Mouse (Mus musculus) G1E (cell line): ENCODE measurements around the gene Zfp408. TPM values are rescaled to one million over a fixed set of nuclear protein-coding genes. Genes with fewer than 3 reads are reported as not detected.

Experiments
- ATAC-seq: 2 replicates; pipeline ENCODE4 v1.8.0; 2016; ENCODE audit warnings: mild to moderate bottlenecking; ENCODE audit not compliant: insufficient number of reproducible peaks, poor library complexity, low FRiP score, severe bottlenecking; ENCODE audit errors: extremely low read depth
- DNase-seq: peaks from one replicate; pipeline ENCODE4 v3.0.0; 2012; ENCODE audit warnings: low spot score
- H3K27me3 ChIP-seq: 2 replicates; pipeline ENCODE4 v1.6.1; 2012; ENCODE audit warnings: mild to moderate bottlenecking, low read length, inconsistent platforms; ENCODE audit not compliant: insufficient read depth
- H3K36me3 ChIP-seq: replicated peaks from 2 replicates; pipeline ENCODE3; 2012; ENCODE audit warnings: mild to moderate bottlenecking, inconsistent platforms
- H3K4me1 ChIP-seq: 2 replicates; pipeline ENCODE4 v1.6.1; 2012; ENCODE audit warnings: low read depth, low read length, inconsistent platforms, mixed read lengths; ENCODE audit not compliant: insufficient read depth
- H3K4me3 ChIP-seq: 2 replicates; pipeline ENCODE4 v1.5.1; 2012; ENCODE audit warnings: low read depth, mild to moderate bottlenecking, inconsistent platforms, low read length, moderate library complexity, mixed read lengths
- H3K9me3 ChIP-seq: replicated peaks from 2 replicates; pipeline ENCODE4 v1.6.1; 2012; ENCODE audit warnings: inconsistent platforms
- CTCF ChIP-seq: IDR thresholded peaks from 2 replicates; pipeline ENCODE4 v1.5.1; 2012; ENCODE audit warnings: low read depth, low read length, inconsistent platforms, mixed read lengths
- GATA1 ChIP-seq: IDR thresholded peaks from 2 replicates; pipeline ENCODE4 v1.6.1; 2012; ENCODE audit warnings: borderline replicate concordance, low read length, inconsistent platforms, mixed read lengths
- GATA2 ChIP-seq: IDR thresholded peaks from 2 replicates; pipeline ENCODE4 v1.6.1; 2012; ENCODE audit warnings: low read depth, low read length, inconsistent platforms, borderline replicate concordance
- POLR2AphosphoS5 ChIP-seq: IDR thresholded peaks from 2 replicates; pipeline ENCODE4 v1.6.1; 2012; ENCODE audit warnings: low read depth, low read length, inconsistent platforms; ENCODE audit not compliant: insufficient replicate concordance
- TAL1 ChIP-seq: conservative IDR thresholded peaks from 2 replicates; pipeline ENCODE4 v1.6.1; 2012; ENCODE audit warnings: low read depth, low read length, inconsistent platforms, mixed read lengths
- polyA plus RNA-seq: library from polyadenylated mRNA; stranded (reverse); fragments of >175 nt; gene quantifications from 2 replicates; pipeline ENCODE4 v1.2.3, GENCODE M21; 2012
- total RNA-seq, 2 experiments: library from RNA; stranded (forward) in 1 of 2; stranded (reverse) in 1 of 2; fragments of 200-1000 nt in 1 of 2; fragments of >200 nt in 1 of 2; fragmentation: Nextera tagmentation in 1 of 2; gene quantifications; 2 replicates each; pipeline ENCODE4 v1.2.3; 2014 to 2017

Gene Zfp408
- total RNA-seq (2014; fragmentation: Nextera tagmentation) (9.5 and 9.9 TPM in 2 replicates), total RNA-seq (2017) (12.5 and 13.3 TPM in 2 replicates), polyA plus RNA-seq (15.2 and 16.9 TPM in 2 replicates)

GRCm38 (mm10) chr2:91649553-91650359 lies at the start of gene Zfp408, which contains the start of gene Arhgap1:
TSS of gene Zfp408 (minus strand) at chr2:91649791.
TSS of gene Arhgap1 (plus strand) at chr2:91649860.
- no peaks in the 10 kb centered on the region for H3K9me3 ChIP-seq
- peaks cover 67% of the 10 kb centered on the region for H3K36me3 ChIP-seq
- TF ChIP-seq GATA2 (no peak), POLR2AphosphoS5 (no peak), GATA1 (no peak), TAL1 (no peak), CTCF (no peak)
- H3K27me3 ChIP-seq = no peaks in the 10 kb centered on the region
- ATAC-seq = peak; percentile 96
- peak within 1 kb of the TSS; percentile 80 for H3K4me3 ChIP-seq
- H3K4me1 ChIP-seq = peaks cover 50% of the 10 kb centered on the region
- DNase-seq = peak; percentile 98

GRCm38 (mm10) chr2:91699225-91699624 lies 49.6 kb upstream of the Zfp408 start:
- ATAC-seq = no peak
- Histone ChIP-seq H3K27me3 (no peaks in the 10 kb centered on the region), H3K4me1 (no peaks in the 10 kb centered on the region; the same call in 1 of the 2 replicates), H3K9me3 (no peaks in the 10 kb centered on the region), H3K36me3 (peaks cover 26% of the 10 kb centered on the region), H3K4me3 (no peak overlapping the region)
- no peak for DNase-seq
- TF ChIP-seq GATA1 = no peak
- no peak for TF ChIP-seq CTCF
- no peak for TF ChIP-seq TAL1
- no peak for TF ChIP-seq GATA2
- TF ChIP-seq POLR2AphosphoS5 = no peak

DNA sequence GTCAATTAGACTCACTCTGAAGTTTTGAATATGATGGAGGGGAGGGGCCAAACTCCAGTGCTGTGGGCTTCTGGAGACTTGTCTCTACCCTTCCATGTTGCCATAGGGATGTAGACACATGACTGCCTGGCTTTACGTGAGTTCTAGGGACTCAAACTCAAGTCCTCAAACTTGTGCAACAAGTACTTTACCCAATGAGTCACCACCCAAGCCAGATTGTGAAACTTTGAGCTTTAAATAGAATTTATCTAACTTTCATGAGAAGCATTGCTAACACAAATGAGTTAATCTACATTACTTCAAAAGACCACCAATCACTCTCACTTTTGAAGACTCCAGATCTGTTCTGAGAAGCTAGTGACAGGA lies 46.6 kb upstream of the Zfp408 start:
- no peak for TF ChIP-seq GATA1
- TF ChIP-seq CTCF = no peak
- TF ChIP-seq TAL1 = no peak
- ATAC-seq (no peak), DNase-seq (no peak)

GRCm38 (mm10) chr2:91695436-91696224 lies 46.0 kb upstream of the Zfp408 start:
- H3K4me1 ChIP-seq = no peaks in the 10 kb centered on the region; the same call in 1 of the 2 replicates
- H3K27me3 ChIP-seq = no peaks in the 10 kb centered on the region
- H3K4me3 ChIP-seq = no peak overlapping the region
- no peak for TF ChIP-seq CTCF
- no peak for TF ChIP-seq TAL1
- TF ChIP-seq GATA1 = no peak
- TF ChIP-seq GATA2 = no peak
- no peak for TF ChIP-seq POLR2AphosphoS5
- DNase-seq = no peak
- no peaks in the 10 kb centered on the region for H3K9me3 ChIP-seq
- peaks cover 40% of the 10 kb centered on the region for H3K36me3 ChIP-seq
- no peak for ATAC-seq

More for the DNA sequence above, 46.6 kb upstream of the Zfp408 start:
- H3K4me1 ChIP-seq = no peaks in the 10 kb centered on the region; the same call in 1 of the 2 replicates
- H3K27me3 ChIP-seq = no peaks in the 10 kb centered on the region
- H3K36me3 ChIP-seq = peaks cover 38% of the 10 kb centered on the region
- H3K4me3 ChIP-seq = no peak overlapping the region
- H3K9me3 ChIP-seq = no peaks in the 10 kb centered on the region

DNA sequence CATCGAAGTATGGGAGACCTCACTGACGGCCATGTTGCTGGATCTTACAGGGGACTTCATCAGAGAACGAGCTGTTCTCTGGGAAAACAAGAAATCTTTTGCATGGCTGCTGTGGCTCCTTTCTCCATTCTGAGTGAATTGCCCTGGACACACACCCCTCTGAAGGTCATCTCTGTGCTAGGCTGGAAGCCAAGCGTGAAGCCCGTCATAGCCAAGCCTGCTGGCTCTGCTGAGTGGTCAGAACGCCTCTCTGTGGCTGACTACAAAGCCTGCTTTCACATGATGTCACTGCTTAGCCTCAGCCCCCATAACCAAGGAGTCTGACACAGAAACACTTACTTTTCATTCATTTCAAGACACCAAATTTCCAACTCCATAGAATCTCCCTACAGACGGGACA lies 39.9 kb upstream of the Zfp408 start:
- TF ChIP-seq GATA1 = no peak
- TF ChIP-seq GATA2 = no peak
- TF ChIP-seq TAL1 = no peak
- TF ChIP-seq POLR2AphosphoS5 = no peak
- no peak for TF ChIP-seq CTCF
- no peak overlapping the region for H3K4me3 ChIP-seq
- no peaks in the 10 kb centered on the region for H3K9me3 ChIP-seq
- ATAC-seq = no peak
- H3K27me3 ChIP-seq = no peaks in the 10 kb centered on the region
- H3K4me1 ChIP-seq = no peaks in the 10 kb centered on the region
- peaks cover 74% of the 10 kb centered on the region for H3K36me3 ChIP-seq
- no peak for DNase-seq

DNA sequence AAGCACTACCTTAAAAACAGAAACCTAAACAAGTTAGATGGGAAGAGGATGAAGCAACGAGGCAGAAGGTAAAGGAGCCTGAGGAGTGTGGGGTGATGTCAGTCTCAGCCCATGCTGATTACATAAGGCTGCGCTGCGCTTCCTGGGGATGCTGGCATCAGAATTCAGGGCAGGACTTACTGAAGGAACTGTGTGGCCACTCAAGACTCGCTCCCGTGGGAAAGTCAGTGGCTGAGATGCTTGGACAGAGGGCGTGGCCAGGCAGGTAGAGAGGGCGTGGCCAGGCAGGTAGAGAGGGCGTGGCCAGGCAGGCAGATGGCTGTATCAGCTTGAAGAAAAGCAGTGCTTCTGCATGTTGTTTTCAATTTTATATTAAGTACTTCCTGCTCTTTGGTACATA lies 34.3 kb upstream of the Zfp408 start:
- Histone ChIP-seq H3K9me3 (no peaks in the 10 kb centered on the region), H3K27me3 (no peaks in the 10 kb centered on the region), H3K4me3 (no peak overlapping the region), H3K36me3 (peaks cover 94% of the 10 kb centered on the region), H3K4me1 (no peaks in the 10 kb centered on the region)
- ATAC-seq = no peak
- TF ChIP-seq CTCF (no peak), TAL1 (no peak), POLR2AphosphoS5 (no peak), GATA2 (no peak), GATA1 (no peak)
- DNase-seq = no peak
